Mouse (Mus musculus): ENCODE data around the gene Prdx6b. TPM values are rescaled to one million over a fixed set of nuclear protein-coding genes. Genes with fewer than 3 reads are reported as not detected.

The Prdx6b gene
- not detected for total RNA-seq (2021)
- long read RNA-seq, experiment 1: 0 reads
- long read RNA-seq, experiment 2: 0 reads

- no peak for DNase-seq
Measured at GRCm38 (mm10) chr2:80292172-80292571, at the start of gene Prdx6b. Gene Prdx6b, plus strand, starts transcription at chr2:80292472.

- DNase-seq: no peak
Measured at GRCm38 (mm10) chr2:80247466-80247865, 44.8 kb upstream of the Prdx6b start.

GRCm38 (mm10) chr2:80247868-80248267 is 44.4 kb upstream of the Prdx6b start:
- DNase-seq: no peak

- no peak for DNase-seq
Measured at GRCm38 (mm10) chr2:80259888-80260672, 32.2 kb upstream of the Prdx6b start.

- peak; percentile 70 to 73 for DNase-seq
Measured at GRCm38 (mm10) chr2:80266894-80267293, 25.4 kb upstream of the Prdx6b start.

GRCm38 (mm10) chr2:80268053-80268452 is 24.2 kb upstream of the Prdx6b start:
- peak in 1 of 2 experiments; percentile 1 for DNase-seq

- DNase-seq: no peak
Measured at GRCm38 (mm10) chr2:80271431-80271830, 20.8 kb upstream of the Prdx6b start.

- DNase-seq: no peak
Measured at GRCm38 (mm10) chr2:80273038-80273437, 19.2 kb upstream of the Prdx6b start.

GRCm38 (mm10) chr2:80273763-80274162 is 18.5 kb upstream of the Prdx6b start:
- DNase-seq: no peak

- DNase-seq: peak in 1 of 2 experiments; percentile 29
Measured at GRCm38 (mm10) chr2:80275136-80275535, 17.1 kb upstream of the Prdx6b start.

- no peak for DNase-seq
Measured at GRCm38 (mm10) chr2:80282214-80282613, 10.1 kb upstream of the Prdx6b start.

GRCm38 (mm10) chr2:80286397-80286796 is 5.9 kb upstream of the Prdx6b start:
- DNase-seq: no peak

GRCm38 (mm10) chr2:80298334-80298733 is 6.1 kb downstream of the Prdx6b start:
- no peak for DNase-seq

- no peak for DNase-seq
Measured at GRCm38 (mm10) chr2:80300806-80301205, 8.5 kb downstream of the Prdx6b start.

- no peak for DNase-seq
Measured at GRCm38 (mm10) chr2:80303957-80304356, 11.7 kb downstream of the Prdx6b start.

- no peak for DNase-seq
Measured at GRCm38 (mm10) chr2:80307701-80308100, 15.4 kb downstream of the Prdx6b start.

- no peak for DNase-seq
Measured at GRCm38 (mm10) chr2:80309775-80310174, 17.5 kb downstream of the Prdx6b start.

GRCm38 (mm10) chr2:80310772-80311171 is 18.5 kb downstream of the Prdx6b start:
- DNase-seq: no peak

GRCm38 (mm10) chr2:80311350-80311749 is 19.1 kb downstream of the Prdx6b start:
- no peak for DNase-seq

GRCm38 (mm10) chr2:80314201-80314600 is 21.9 kb downstream of the Prdx6b start:
- no peak for DNase-seq

- DNase-seq: no peak
Measured at GRCm38 (mm10) chr2:80314854-80315241, 22.6 kb downstream of the Prdx6b start.

GRCm38 (mm10) chr2:80315242-80316161 is 23.2 kb downstream of the Prdx6b start, which contains the start of gene Dnajc10:
Gene Dnajc10, plus strand, starts transcription at chr2:80315466.
- peak; percentile 95 for DNase-seq

- DNase-seq: no peak
Measured at GRCm38 (mm10) chr2:80322878-80323277, 30.6 kb downstream of the Prdx6b start.
